Mouse (Mus musculus) kidney, postnatal 4 days (tissue): Measurements from ENCODE around the gene Dclk3.

Source experiments
- DNase-seq, 2 experiments: peaks; one replicate each; pipeline ENCODE4 v3.0.0; 2021; ENCODE audit warnings: mixed read lengths in 2 of 2

Gene Dclk3

DNA sequence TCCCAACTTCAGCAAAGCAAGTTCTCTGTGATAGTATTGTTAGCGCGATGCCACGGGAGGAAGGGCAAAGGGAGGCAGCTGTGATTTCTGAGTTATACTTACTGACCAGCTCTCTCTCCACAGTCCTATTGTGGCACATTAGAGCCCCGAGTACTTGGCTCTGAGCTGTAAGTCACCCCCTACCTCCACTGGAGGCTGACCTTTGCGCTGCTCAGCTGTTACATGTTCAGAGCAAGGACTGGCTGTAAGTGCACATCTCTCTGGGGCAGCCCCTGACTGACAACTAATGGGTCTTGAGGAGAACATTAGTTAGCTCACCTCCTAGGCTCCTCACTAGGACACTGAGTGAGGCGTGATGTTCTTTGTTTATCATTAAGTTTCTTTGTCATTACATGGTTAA, 1.6 kb downstream of the Dclk3 start:
- peak in 1 of 2 experiments; percentile 33 for DNase-seq

DNA sequence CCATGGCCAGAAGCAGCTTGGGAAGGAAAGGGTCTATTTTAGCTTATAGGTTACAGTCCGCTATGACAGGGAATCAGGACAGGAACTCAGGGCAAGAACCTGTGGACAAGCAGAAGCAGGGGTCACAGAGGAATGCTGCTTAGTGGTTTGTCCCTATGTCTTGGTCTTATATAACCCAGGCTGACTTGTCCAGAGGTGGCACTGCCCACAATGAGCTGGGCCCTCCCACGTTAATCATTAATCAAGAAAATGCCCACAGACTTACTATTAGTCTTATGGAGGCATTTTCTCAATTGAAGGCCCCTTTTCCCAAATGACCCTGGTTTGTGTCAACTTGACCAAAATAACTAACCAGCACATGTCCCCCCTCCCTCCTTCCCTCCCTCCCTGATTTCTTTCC, 2.3 kb downstream of the Dclk3 start:
- peak in 1 of 2 experiments; percentile 39 for DNase-seq

DNA sequence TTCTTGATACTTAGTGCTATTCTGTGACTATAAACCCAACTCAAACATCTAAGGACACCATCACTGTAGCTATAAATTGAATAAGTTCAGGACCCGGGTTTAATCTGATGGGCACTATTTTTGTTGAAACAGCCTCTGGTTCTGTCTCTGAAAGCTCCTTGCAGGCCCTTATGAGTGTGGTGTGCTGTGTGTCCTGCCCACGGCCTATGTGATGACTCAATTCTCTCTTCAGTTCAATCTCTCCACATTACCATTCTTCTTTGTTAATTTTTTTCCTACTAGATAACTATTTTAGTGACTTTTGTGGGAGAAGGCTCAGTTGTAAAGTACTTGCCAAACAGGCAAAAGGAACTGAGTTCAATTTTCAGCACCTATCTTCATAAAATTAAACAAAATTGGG, 7.3 kb downstream of the Dclk3 start:
- DNase-seq: no peak

DNA sequence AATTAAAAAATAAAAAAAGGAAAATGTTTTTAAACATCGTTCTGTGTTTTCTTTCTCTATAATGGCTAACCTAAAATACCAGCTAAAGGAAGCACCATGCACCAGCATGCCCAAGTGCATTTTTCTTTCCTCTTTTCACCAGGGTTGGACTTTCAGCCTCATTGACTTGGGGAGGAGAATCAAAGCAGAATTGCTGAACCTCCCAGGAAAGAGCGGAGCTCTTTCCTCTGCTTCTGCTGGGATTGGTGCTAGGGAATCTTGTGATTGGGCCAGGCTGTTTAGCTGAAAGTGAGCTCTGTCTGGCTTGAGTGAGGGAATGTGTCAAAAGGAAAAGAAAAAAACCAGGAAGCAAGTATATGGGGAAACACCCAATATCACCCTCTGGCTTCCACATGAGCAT, 10.1 kb downstream of the Dclk3 start:
- peak in 1 of 2 experiments; percentile 16 for DNase-seq

DNA sequence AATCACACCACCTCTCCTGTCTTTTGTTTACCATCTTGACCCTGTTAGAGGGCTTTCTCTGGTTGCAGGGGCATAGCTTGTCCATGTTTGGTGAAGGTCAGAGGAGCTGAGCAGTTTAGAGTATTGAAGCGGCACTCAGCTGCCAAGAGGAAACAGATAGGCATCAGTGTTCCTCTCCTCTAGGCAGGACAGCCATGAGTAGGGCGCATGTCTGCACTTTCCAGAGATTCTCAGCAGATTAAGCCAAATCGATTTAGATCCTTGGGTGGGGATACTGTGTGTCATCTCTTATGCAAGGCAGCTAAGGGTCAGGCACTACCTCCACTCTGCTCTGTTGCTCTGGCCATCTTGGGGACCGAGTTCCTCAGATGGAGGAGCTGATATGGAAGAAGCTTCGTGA, 11.0 kb downstream of the Dclk3 start:
- DNase-seq: no peak

DNA sequence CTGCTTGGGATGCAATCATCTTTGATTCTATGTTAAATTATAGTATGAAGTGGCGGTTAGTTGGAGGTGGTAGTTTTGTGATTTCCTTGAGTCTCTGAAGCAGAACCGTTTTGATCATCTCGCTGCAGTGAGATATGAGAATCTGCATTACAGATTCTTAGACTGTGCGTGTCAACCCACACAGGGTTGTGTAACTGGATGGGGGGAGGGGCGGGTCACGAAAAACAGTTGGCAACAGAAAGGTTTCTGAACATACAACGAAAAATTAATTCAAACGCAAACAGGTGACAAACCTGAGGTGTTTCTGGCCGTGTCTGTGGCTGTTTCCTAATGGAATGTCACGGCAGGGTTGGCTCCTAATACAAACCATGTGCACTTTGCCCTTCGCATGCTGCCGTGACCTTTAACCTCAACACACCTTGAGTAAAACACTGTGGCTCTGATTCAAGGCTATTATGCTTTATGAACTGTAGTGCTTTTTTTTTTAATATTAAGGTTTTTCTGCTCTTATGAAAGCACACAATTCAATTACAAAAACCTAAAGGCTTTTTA, 12.0 kb downstream of the Dclk3 start:
- no peak for DNase-seq

DNA sequence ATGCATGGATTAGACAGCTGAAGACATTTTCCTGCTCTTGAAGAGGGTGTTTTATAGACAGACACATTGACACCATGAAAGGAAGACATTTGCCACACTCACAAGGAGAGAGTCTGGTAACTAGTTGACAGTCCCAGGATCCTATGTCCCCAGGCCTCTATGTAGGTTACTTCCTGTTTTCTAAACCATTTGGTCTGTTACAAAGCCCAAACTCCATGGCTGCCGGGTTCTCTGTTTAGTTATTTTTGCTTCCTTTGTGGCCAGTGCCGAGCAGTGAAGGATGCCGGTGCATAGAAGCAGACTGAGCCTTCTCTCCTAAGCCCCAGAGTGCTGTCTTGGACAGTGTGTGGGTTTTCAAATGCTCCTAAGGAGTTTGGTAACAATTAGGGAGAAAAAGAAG, 15.0 kb downstream of the Dclk3 start:
- DNase-seq: no peak

DNA sequence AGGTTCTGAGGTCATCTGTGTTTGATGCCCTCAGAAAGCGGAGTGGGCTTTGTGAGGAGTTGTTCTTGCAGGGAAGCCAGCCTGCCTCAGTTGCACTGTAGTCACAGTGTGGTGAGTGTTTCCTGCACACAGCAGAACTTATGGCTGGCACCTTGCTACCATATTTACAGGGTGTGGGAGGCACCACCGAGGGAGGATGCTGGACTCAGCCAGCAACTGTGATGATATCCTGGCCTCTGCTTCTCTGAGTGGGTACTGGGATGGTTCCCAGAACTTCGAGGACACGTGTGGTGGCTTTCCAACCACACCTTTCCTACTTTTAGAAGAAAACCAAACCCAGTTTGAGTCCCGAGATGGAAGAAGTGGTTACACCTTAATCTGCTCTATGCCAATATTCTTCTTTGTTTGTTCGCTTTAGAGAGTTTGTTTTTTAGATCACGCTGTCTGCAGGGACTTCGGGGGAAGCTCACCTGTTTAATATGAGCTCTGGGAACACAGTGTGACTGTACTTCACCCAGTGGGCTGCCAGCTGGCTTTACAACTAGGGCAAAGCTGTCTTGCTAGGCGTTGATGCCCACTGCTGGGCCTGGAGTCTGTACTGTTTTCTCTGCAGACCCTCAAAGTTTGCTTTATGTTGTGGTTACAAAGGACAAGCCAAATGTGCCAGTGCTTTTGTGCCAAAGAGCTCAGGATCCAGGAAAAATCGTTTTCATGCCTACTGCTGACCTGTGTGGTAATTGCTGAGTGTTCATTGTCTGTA, 18.5 kb downstream of the Dclk3 start:
- no peak for DNase-seq

DNA sequence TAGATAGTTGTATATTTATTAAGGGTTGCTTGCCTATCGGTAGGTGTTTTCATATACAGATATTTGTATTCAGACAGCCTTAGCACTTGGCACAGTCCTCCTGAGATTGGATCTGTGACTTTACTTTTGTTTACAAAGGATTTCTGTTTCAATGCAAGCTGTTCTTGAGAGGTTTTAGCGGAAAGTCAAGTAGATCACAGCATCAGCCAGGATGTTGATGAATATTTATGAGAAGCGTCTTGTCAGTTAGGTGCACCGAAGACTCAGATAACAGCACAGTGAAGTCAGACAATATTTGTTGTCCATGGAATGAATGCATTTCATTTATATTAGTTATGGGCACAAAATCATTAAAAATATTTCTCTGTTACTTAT, 19.0 kb downstream of the Dclk3 start:
- no peak for DNase-seq

DNA sequence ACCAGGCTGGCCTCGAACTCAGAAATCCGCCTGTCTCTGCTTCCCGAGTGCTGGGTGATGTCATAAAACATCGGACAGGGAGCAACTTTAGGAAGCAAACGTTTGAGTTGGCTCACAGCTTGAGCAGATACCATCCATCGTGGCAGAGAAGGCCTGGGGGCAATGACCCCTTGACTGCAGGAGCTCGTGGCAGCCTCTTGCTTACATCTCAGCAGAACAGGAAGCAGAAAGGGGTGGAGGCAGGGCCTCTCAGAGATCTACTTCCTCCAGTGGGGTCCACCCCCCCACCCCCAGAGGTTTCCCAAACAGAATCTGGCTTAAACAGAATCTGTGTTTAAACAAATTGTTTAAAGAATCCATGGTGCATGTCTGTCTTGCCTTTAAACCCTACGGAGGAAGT, 20.6 kb downstream of the Dclk3 start:
- no peak for DNase-seq

DNA sequence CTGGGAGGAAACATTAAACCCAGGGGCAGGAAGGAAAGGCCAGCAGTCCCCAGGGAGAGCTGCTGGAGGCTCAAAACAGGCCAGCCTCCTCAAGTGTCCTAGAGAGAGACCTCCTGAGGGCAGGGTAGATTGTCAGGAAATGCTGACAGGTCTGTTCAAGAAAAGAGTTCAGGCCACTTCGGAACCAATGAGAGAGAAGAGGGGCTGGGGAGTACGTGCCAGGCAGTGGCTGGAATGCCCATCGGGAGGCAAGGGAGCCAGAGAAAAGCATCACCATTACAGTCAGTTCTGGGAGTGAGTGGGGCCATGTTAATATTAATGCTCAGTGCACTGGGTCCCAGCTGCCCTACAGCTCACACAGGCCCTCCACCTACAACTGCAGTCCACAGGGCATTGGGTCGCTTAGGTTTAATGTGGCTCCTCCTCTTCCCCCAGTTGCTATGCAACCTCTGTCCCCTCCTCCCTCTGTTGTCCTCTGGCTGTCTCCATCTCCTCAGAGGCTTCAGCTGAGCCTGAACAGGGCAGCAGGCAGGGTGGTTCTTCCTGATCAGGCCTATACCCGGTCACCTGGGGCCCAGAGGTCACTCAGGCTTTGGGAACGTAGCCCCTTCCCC, 21.4 kb downstream of the Dclk3 start:
- DNase-seq: peak; percentile 42 to 58

DNA sequence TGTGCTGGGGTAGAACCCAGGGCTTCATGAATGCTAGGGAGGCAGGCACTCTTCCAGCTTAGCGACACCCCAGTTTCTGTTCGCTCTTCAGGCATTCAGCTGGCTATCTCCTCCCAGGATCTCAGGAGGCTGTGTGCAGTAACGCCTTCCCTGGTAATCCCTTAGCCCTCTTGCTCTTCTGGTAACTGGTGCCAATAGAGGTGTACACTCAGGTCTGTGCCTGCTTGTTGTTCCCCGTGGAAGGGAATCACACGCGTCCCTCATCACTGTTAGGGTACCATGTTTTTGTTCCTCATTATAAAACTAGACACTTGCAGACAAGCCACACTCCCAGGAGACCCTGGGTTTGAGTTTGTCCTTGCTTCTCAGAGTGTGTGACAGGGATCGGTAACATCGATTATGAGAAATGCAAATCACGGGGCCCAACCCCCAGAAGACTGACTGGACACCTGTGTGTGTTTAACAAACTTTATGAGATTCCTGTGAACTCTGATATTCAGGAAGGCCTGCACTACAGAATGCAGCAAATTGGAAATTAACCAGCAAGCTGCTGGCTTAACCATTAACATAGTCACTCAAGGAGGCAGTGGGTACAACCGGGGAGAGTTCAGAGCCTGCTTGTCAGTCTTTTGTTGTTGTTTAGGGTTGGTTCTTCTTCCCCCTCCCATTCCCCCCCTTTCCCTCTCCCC, 22.7 kb downstream of the Dclk3 start:
- peak in 1 of 2 experiments; percentile 48 for DNase-seq

DNA sequence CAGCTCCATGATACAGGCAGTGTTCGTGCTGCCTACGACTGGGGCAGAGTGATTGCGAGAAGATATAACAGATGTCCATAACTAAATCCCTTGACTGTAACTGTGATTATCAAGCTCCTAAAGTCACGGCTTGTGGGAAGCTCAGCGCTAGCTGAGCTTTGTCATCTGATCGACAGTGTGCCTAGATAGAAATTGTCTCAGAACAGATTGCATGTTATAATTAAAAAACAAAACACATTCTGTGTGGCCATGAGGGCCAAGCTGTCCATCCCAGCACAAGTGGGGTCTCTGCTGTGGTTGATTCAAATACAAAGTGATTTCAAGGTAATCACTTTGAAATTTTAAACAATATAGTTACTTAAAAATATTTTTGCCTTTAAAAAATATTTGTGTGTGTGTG, 26.8 kb downstream of the Dclk3 start:
- DNase-seq: no peak

DNA sequence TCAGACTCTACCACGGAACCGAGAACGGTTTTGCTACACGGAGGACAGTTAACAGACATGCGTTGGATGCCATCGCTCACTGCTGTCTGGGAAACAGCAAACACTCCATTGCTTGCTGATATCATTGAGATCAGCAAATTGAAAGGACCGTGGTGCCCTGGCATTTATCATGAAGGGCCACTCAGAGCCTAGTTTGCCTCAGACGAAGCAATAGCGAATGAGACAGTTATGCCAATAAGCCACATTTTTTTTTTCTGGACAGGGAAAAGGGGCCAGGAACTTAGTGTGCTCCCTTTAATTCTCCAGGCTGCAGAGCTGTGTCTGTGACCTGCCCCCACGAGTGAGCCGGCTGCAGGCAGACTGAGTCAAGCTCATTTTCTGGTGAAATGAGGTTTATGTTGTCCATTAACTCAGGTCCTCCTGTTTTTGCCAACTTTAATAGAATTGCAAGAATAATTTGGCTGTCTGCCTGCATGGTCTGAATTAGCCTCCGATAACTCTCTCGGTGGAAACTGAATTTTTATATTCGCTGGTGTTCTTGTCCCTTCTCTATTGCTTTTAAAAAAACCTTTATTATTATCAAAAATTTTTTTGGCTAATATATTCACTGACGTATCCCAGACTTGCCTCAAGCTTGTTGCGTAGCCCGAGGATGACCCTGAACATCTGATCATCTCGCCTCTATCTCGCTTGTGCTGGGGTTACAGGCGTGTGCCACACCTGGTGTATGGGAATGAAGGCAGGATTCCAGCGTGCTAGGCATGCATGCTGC, 35.0 kb downstream of the Dclk3 start:
- peak; percentile 31 to 56 for DNase-seq

DNA sequence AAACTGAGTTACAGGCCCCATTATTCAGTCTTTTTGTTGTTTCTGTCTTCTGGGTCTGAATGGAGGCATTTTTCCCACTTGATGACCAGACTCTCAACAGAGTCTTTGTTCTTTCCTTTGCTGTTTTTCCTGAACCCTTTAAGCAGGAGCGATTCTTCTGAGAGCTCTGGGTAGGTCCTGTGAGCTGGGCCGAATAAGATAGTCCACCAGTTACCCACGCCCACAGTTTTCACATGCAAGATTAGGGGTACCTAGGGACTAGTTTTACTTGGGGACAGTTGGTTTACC, 35.5 kb downstream of the Dclk3 start:
- DNase-seq: no peak

DNA sequence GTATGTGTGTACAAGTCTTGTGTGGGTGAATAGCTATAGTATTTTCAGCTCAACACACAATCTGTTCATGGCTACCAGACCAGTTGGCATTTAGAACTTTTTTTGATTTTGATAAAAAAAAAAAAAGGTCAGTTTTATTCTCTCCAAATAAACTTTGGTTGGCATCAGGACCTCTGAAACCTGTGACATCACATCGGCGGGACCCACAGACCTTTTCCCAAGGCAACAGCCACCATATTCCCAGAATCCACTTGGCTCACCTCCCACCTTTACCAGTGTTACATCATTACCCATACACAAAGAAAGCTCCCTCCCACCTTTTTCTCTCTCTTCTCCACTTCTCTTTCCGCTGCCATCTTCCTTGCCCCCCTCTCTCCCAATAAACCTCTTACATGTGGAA, 36.4 kb downstream of the Dclk3 start:
- no peak for DNase-seq

DNA sequence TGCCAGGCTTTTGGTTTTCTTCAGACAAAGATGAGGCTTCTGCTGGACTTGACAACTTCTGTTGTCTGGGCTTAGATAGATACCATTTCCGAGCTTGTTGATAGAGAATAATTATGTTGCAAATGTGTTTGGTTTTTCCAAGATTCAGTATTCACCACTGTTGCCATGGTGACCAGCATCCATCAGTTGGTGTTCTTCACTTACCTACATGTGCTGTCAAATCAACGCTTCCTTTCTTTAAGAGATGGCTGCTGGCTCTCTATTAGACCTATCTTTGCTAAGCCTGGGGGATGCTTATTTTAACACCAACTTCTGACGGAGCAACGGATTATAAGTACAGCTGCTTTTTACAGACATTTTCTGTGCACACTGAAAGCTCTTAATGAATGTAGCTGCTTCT, 37.1 kb downstream of the Dclk3 start:
- DNase-seq: no peak

DNA sequence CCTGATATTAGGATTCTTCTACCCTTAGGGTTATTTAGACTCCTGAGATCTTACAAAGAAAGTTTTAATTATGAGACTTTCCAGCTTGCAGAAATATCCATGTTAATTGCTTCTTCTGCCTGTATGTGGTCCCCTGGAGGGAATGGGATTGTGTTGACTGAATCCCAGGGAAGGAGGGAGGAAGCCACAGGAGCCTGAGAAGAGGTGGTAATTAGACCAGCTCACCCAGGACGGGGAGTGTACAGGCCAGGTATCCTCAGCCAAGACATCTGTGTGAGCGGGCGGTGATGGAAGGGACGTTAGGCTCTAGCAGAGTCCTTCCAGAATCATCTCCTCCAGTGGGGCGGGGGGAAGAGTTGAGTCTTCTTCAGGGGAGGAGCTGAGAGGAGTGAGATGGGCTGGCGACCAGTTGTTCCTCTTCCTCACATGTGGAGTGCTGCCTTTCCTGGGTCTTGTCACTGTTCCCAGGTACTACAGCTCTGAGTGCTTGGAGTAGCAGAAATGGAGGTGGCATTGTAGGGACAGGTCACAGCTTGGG, 37.7 kb downstream of the Dclk3 start:
- no peak for DNase-seq

DNA sequence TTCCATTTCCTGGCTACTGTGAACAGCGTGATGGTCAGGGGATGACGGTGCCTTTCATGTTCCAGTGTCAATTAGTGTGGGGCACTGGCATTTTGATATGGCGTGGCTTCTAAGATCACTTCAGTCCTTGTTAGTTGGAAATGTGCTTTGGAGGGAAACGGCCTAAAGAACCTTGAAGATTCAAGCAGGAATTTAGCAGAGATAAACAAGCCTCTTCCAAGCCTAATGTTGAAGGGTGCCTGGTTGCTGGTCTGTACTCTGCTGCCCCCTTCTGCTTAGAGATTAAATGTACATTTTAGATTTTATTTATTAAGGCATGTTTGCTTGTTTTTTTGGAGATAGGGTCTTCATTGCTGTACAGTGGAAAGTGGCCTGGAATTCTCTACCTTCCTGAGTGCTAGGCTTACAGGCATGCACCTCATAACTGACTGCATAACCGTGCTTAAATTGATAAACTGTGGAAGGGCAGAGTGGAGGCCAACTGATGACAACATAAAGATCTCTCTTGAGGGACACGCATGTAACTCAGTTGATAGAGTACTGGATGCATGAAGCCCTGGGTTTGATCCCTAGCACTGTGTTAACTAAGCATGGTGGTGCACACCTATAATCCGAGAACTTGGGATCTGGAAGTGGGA, 40.1 kb downstream of the Dclk3 start:
- DNase-seq: peak in 1 of 2 experiments; percentile 22

DNA sequence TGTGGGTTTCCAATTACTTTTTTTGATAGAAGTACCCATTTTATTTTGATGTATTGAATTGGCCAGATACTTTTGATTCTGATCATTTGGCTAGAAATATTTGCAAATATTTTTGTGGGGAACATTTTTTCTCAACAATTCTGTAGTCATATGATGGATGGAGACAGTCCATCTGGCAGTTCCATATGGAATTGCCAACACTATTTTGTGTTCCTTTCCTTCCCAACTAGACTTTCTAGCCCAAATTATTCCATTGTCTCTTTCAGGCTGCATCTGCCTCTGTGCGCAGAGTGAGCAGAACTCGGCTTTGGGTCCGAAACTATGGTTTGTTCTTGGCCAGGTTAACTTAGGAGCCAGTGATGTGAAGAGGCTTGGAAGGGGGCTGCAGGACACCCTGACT, 42.1 kb downstream of the Dclk3 start:
- DNase-seq: no peak

DNA sequence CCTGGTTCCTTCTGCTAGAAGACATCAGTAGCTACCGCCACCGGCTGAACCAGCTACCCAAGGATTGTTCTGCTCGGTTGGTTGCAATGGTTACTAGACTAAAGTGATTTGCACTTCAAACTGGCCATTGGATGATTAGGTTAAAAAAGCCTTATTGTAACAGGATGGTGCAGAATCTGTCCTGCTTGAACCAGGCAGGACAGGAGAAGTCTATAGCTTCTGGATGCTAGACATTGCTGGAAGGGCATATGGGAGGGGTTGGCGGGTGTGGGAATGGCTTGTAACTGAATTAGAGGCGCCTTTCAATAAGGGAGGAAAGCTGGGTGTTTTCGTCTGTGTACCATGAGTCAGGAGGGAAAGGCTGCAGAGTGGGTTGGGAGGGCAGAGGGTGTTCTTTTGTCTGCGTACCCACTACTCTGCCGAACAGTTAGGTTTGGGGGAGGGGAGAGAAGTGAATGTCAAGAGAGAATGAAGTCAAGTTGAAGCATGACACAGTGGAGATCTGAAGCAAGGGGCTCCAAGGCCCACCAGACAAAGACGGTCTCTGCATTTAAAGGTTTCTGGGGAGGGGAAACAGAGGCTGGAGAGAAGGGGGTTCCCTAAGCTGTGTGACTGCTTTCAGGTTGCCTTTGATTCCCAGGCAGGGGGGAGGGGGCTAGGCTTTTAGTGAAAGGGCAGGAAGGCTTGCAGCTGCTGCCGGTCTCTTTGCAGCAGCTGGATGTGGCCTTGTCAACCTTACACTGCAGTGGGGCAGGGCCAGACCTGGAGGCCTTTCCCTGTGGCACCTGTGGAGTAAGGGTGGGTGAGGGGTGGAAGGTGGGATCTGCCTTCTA, 48.0 kb downstream of the Dclk3 start:
- no peak for DNase-seq

DNA sequence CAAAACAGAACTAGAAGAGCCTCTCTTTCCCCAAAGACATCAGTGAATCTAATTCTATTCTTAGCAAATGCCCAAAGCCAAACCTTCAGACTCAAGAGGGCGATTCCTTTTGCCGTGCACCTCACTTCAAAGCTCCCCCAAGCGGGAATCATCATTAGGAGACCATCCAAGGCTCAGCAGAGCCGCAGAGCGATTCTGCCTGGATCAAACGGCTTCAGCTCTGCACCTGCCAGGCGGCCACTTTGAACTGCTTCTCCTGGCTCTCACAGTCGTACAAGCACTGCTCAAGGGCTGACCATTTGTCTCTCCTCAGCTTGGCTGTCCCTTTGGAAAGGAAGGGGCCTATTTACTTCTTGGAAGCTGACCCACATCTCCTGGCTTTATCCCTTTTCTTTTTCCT, 51.7 kb downstream of the Dclk3 start:
- DNase-seq: no peak
